In genomic region chr11:61504713-61505257, GRCm38 (mm10) we compare ENCODE assay signal across 8 mouse cellular contexts. TPM values are rescaled to one million over a fixed set of nuclear protein-coding genes. Genes with fewer than 3 reads are reported as not detected.
DNase-seq lines count a peak whose midpoint lies in the region; ATAC-seq and TF ChIP-seq lines count a peak whose summit lies in the region.

TSS of gene B9d1 (plus strand) at chr11:61505144.

- H3K9ac ChIP-seq in ES-E14 (ENCODE audit: insufficient read depth, low read depth, low read length, poor library complexity, severe bottlenecking) = peak within 1 kb of the TSS; percentile 78
- peak within 1 kb of the TSS; percentile 76 for H3K9ac ChIP-seq in forebrain, embryonic 15.5 days (replicated peaks)

- intact Hi-C loops in heart, postnatal 25 days (cut with DNase I) = loop anchor here (2.0 to 10.0 kb wide), 4 partner anchors 94 to 1602 kb away; partner anchors contain the start of genes Aldh3a2 and Slc47a2

- peak within 1 kb of the TSS; percentile 64 to 68 for H3K4me3 ChIP-seq in ES-E14 (ENCODE audit: insufficient read depth in 1 of 2, low read depth in 1 of 2, low read length in 2 of 2, poor library complexity in 1 of 2, severe bottlenecking in 1 of 2)
- H3K4me3 ChIP-seq in forebrain, embryonic 15.5 days = peak within 1 kb of the TSS; percentile 58
- peak within 1 kb of the TSS; percentile 92 for H3K4me3 ChIP-seq in lung, adult 2 months (replicated peaks; ENCODE audit: extremely low read depth, low read depth, low read length)

- H3K4me2 ChIP-seq in forebrain, embryonic 15.5 days (replicated peaks) = peak within 1 kb of the TSS; percentile 60

- ATAC-seq in forebrain, embryonic 15.5 days (replicated peaks) = peak; percentile 95
- peak; percentile 86 for ATAC-seq in neutrophil, adult 5-6 weeks (ENCODE audit: extremely low read depth, insufficient number of reproducible peaks, low FRiP score, poor library complexity, severe bottlenecking)

- under 1% methylated on average over 39 of the region's 39 CpGs for WGBS in forebrain, embryonic 15.5 days
- WGBS in lung, adult 2 months = under 1% methylated on average over 39 of the region's 39 CpGs

- H3K4me1 ChIP-seq in ES-E14 (ENCODE audit: control insufficient read depth in 2 of 2, insufficient read depth in 2 of 2, low read length in 2 of 2, poor library complexity in 1 of 2) = no peaks in the 10 kb centered on the region
- peaks cover 18% of the 10 kb centered on the region for H3K4me1 ChIP-seq in forebrain, embryonic 15.5 days
- H3K4me1 ChIP-seq in lung, adult 2 months (ENCODE audit: control insufficient read depth, insufficient read depth, low read length) = no peaks in the 10 kb centered on the region

- 0 out of 2 replicates have a peak, but pooled peaks have one; percentile 5 for TF ChIP-seq POLR2A in lung, adult 2 months (IDR thresholded peaks at IDR 0.05; ENCODE audit: borderline replicate concordance, extremely low read depth, low read depth, low read length)

- TF ChIP-seq CTCF in lung, adult 2 months (IDR thresholded peaks at IDR 0.05; ENCODE audit: insufficient read depth, low read length) = peak; percentile 98

- no peaks in the 10 kb centered on the region for H3K9me3 ChIP-seq in ES-E14 (ENCODE audit: control insufficient read depth, insufficient read depth, low read depth, low read length)
- no peaks in the 10 kb centered on the region for H3K9me3 ChIP-seq in forebrain, embryonic 15.5 days

- H3K27ac ChIP-seq in ES-E14 (ENCODE audit: insufficient read depth, low read depth, low read length, poor library complexity, severe bottlenecking) = 0 out of 2 replicates have a peak within 1 kb of the TSS, but pooled peaks have one; percentile 16
- peak within 1 kb of the TSS; percentile 90 for H3K27ac ChIP-seq in forebrain, embryonic 15.5 days (replicated peaks)

- no peaks in the 10 kb centered on the region for H3K27me3 ChIP-seq in forebrain, embryonic 15.5 days

- peaks cover 9% of the 10 kb centered on the region; the same call in 1 of the 2 replicates for H3K36me3 ChIP-seq in ES-E14 (ENCODE audit: control insufficient read depth, insufficient read depth, low read length, poor library complexity, severe bottlenecking)
- H3K36me3 ChIP-seq in forebrain, embryonic 15.5 days = peaks cover 2% of the 10 kb centered on the region; the same call in 1 of the 2 replicates

- peak; percentile 99 for DNase-seq in ES-E14 (ENCODE audit: low read depth, low spot score)
- peak; percentile 98 for DNase-seq in cerebellum, adult 11-12 months
- peak; percentile 89 for DNase-seq in heart, postnatal 25 days (ENCODE audit: low spot score)
- DNase-seq in layer of hippocampus, adult 18-20 months (ENCODE audit: low spot score in 2 of 2) = peak; percentile 96 to 99
- peak; percentile 96 for DNase-seq in lung, adult 2 months
- peak; percentile 82 to 90 for DNase-seq in thymus, adult 18-20 months

- in situ Hi-C loops in ES-E14 (cut with MboI; ENCODE audit: low sequenced_read_pairs in 2 of 2, unreplicated experiment in 2 of 2) = no loop called here

TF ChIP-seq in ES-E14, 5 proteins besides CTCF, POLR2A, EP300 and RAD21:
- peak; percentile 61; the same call in 1 of the 2 replicates for TF ChIP-seq ZC3H11A (IDR thresholded peaks at IDR 0.05; ENCODE audit: borderline replicate concordance, low read depth, low read length)
- TF ChIP-seq MAFK (IDR thresholded peaks at IDR 0.05; ENCODE audit: insufficient read depth, low read depth, low read length) = no peak

RNA-seq across cellular contexts. Expression of gene B9d1, which starts in this region (rescaled TPM):
- 84.7 and 108 TPM in 2 replicates for total RNA-seq in ES-E14 (2012; rRNA removed)
- 38.8 and 42.8 TPM in 2 replicates for polyA plus RNA-seq in forebrain, embryonic 15.5 days (2015; fragmentation: Nextera tagmentation; extraction: Ambion mirVana)
- 10 to 100 TPM in 1 of 2 experiments, 1 to 10 TPM in 1; 8.4 to 10.4 TPM for total RNA-seq in heart, postnatal 25 days (2021)
- 10 to 100 TPM; 37.4 to 49.3 TPM for total RNA-seq in layer of hippocampus, adult 18-20 months (2021)
- 28.4 and 37.5 TPM in 2 replicates for polyA plus RNA-seq in lung, adult 2 months (2012; rRNA removed)
- total RNA-seq in neutrophil, adult 5-6 weeks (2017) = 1.2 TPM in 1 of 2 replicates, not detected in the other

Comparison
In these comparisons a context has a peak if more than half of its experiments do, and no peak if none do; other contexts are left out.
1. Peak in every context shown above with its lines: DNase-seq, ATAC-seq, H3K4me3 ChIP-seq and H3K27ac ChIP-seq.